Mouse (Mus musculus) cortical plate, adult 2 months (tissue): ENCODE data around the gene Gm49355.

ENCODE experiments used
- CTCF ChIP-seq: fragments of 200-500 bp; IDR thresholded peaks from 2 replicates; pipeline ENCODE4 v1.5.1; 2011; ENCODE audit warnings: mild to moderate bottlenecking, control low read depth, low read length; ENCODE audit not compliant: insufficient read depth; ENCODE audit errors: extremely low read depth
- POLR2A ChIP-seq: fragments of 200-500 bp; IDR thresholded peaks from 2 replicates; pipeline ENCODE4 v1.6.1; 2011; ENCODE audit warnings: mild to moderate bottlenecking, low read length, control low read depth; ENCODE audit not compliant: insufficient read depth; ENCODE audit errors: extremely low read depth

GRCm38 (mm10) chr14:12340238-12341074, 56.7 kb downstream of the Gm49355 start:
- TF ChIP-seq CTCF: no peak
- no peak for TF ChIP-seq POLR2A
